Mouse (Mus musculus) cerebellum, postnatal 14 days (tissue): ENCODE measurements around the gene Sdf2l1.

Experiments
- DNase-seq, 2 experiments: peaks; one replicate each; pipeline ENCODE4 v3.0.0; 2021; ENCODE audit warnings: mixed read lengths in 2 of 2

Gene Sdf2l1

DNA sequence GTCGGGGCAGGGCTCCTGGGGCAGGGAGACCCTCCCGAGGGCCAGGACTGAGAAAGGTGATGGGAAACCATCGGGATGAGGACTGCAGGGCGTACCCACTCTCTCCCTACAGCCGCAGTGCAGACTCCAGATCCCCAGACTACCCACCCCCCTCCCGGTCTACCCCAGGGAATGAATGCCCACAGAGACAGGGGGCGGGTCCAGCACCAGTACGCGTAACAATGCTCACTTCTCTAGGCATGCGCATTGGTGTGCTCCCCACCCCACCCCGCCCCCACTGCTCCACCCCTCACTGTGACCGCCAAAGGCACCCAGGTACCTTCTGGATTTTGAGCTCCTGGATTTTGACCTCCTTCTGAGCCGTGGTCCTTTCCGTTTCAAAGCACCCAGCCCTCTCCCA is 10.6 kb downstream of the Sdf2l1 start:
- DNase-seq: no peak

DNA sequence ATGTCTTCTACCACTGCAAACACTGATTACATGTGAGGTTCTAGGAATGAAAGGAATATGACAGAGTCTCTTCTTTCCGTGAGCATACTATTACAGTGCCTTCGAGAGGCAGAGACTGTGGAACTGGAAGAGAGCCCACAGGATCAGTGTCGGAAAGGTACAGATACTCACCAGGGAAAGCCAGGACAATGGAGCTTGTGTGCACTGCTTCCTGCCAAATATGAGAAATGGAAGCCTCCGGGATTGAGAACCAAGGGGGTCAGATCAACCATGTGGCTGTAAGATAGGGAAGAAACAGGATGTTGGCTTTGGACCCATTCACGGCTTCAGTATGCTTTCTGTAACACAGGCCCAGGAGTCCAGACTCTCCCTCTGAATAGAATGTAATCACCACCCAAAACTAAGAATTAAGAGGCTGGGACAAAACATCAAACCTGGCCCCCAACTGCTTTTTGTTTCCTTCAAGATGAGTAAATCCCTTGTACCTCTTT is 14.8 kb downstream of the Sdf2l1 start:
- DNase-seq: no peak

GRCm38 (mm10) chr16:17110771-17111743 is 21.1 kb downstream of the Sdf2l1 start, which contains the start of gene Ppil2:
TSS of gene Ppil2 (minus strand) at chr16:17111257.
- peak; percentile 71 to 80 for DNase-seq

GRCm38 (mm10) chr16:17104600-17104999 is 27.6 kb downstream of the Sdf2l1 start:
- no peak for DNase-seq

GRCm38 (mm10) chr16:17102630-17103220 is 29.5 kb downstream of the Sdf2l1 start:
- DNase-seq: peak; percentile 25 to 26

DNA sequence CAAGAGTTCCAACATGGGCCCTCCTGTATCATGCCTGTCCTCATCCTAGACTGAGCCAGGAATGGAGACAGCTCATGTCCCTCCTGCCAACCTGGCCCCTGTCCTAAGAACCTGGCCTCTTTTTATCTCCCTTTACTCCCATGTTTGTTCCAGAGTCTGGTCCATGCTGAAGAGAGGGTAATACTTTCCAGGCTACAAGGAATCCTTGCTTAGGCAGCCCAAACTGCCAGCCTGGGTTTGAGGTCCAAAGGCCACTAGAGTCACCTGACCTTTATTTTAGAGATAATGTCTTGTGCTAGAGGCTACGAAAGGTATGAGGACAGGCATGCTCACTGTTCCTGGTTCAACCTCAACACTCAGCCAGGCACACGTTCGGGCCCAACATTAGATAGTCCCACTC is 35.2 kb downstream of the Sdf2l1 start:
- no peak for DNase-seq

- peak; percentile 27 to 32 for DNase-seq
Measured at GRCm38 (mm10) chr16:17088346-17088745, 43.8 kb downstream of the Sdf2l1 start.

GRCm38 (mm10) chr16:17086669-17087193 is 45.5 kb downstream of the Sdf2l1 start:
- DNase-seq: no peak

DNA sequence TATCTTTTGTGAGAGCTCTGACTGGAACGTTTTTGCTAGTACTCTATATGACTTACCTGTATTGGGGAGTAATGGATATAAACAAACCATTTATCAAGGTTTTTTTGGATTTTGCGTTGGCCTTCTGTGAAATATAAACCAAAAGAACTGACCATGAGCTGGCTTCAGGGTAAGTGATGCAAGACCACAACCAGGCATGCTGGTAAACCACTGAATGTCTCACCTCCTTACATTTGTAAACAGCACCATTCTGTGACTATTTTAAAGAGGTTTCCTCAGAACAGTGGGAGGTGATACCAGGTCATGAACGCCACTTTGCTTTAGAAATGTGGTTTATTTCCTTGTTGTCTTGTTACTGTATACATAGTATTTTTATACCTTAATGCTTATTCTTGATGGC is 45.9 kb downstream of the Sdf2l1 start:
- no peak for DNase-seq

GRCm38 (mm10) chr16:17085636-17086035 is 46.5 kb downstream of the Sdf2l1 start:
- no peak for DNase-seq

GRCm38 (mm10) chr16:17082121-17082792 is 49.9 kb downstream of the Sdf2l1 start:
- DNase-seq: no peak
